17 mouse cellular contexts compared by ENCODE assay signal in genomic region chr6:29523301-29524033, GRCm38 (mm10). TPM values are rescaled to one million over a fixed set of nuclear protein-coding genes. Genes with fewer than 3 reads are reported as not detected.
A peak's percentile ranks its signal among the peaks of the same experiment; 100 is the strongest.
DNase-seq lines count a peak whose midpoint lies in the region; ATAC-seq and TF ChIP-seq lines count a peak whose summit lies in the region.
"Had no signal": no experiment of that assay in that cellular context is flagged by ENCODE, and none has a peak within 500 bp of the region (broad histone marks: within the 10 kb centered on the region; RNA-seq: fewer than 3 reads in every experiment).

No protein-coding gene starts in this region.

- H3K27me3 ChIP-seq in heart, postnatal 0 days (ENCODE audit: control insufficient read depth, insufficient read depth, low read length): peaks cover 23% of the 10 kb centered on the region
- H3K27me3 ChIP-seq in intestine, embryonic 16.5 days (replicated peaks; ENCODE audit: control insufficient read depth, insufficient read depth, low read length): peaks cover 15% of the 10 kb centered on the region
- H3K27me3 ChIP-seq in stomach, embryonic 15.5 days (replicated peaks): peaks cover 16% of the 10 kb centered on the region

- no peak for ATAC-seq in heart, postnatal 0 days (ENCODE audit: insufficient read depth, low read depth)
- ATAC-seq in intestine, embryonic 16.5 days: no peak
- ATAC-seq in stomach, embryonic 15.5 days (ENCODE audit: insufficient read depth, low FRiP score, low read depth): no peak

- H3K9ac ChIP-seq in heart, postnatal 0 days (replicated peaks; ENCODE audit: low read depth, low read length): no peak overlapping the region
- H3K9ac ChIP-seq in intestine, embryonic 16.5 days (ENCODE audit: low read depth, low read length): no peak overlapping the region
- H3K9ac ChIP-seq in stomach, embryonic 15.5 days: no peak overlapping the region
- H3K9ac ChIP-seq: forebrain, embryonic 12.5 days; hindbrain, embryonic 12.5 days had no signal

- H3K36me3 ChIP-seq in heart, postnatal 0 days (replicated peaks; ENCODE audit: control insufficient read depth, insufficient read depth, low read length): no peaks in the 10 kb centered on the region
- H3K36me3 ChIP-seq in intestine, embryonic 16.5 days (ENCODE audit: control insufficient read depth, insufficient read depth, low read length): no peaks in the 10 kb centered on the region
- H3K36me3 ChIP-seq in stomach, embryonic 15.5 days: no peaks in the 10 kb centered on the region
- H3K36me3 ChIP-seq: embryonic facial prominence, embryonic 10.5 days; forebrain, embryonic 12.5 days; hindbrain, embryonic 12.5 days had no signal

- no peaks in the 10 kb centered on the region for H3K4me1 ChIP-seq in heart, postnatal 0 days (ENCODE audit: control insufficient read depth, insufficient read depth)
- peaks cover 28% of the 10 kb centered on the region for H3K4me1 ChIP-seq in intestine, embryonic 16.5 days (ENCODE audit: control insufficient read depth, insufficient read depth, low read length)
- peaks cover 40% of the 10 kb centered on the region for H3K4me1 ChIP-seq in stomach, embryonic 15.5 days

- H3K9me3 ChIP-seq in heart, postnatal 0 days (replicated peaks; ENCODE audit: control insufficient read depth, low read length): no peaks in the 10 kb centered on the region
- no peaks in the 10 kb centered on the region for H3K9me3 ChIP-seq in intestine, embryonic 16.5 days (ENCODE audit: control insufficient read depth, low read length)
- no peaks in the 10 kb centered on the region for H3K9me3 ChIP-seq in stomach, embryonic 15.5 days
- H3K9me3 ChIP-seq: embryonic facial prominence, embryonic 10.5 days; forebrain, embryonic 12.5 days had no signal

- no peak for TF ChIP-seq EP300 in heart, postnatal 0 days (IDR thresholded peaks at IDR 0.05; ENCODE audit: low read depth)

- intact Hi-C loops in heart, postnatal 10 days (cut with DNase I): no loop called here

- TF ChIP-seq CTCF in heart, postnatal 0 days (IDR thresholded peaks at IDR 0.05; ENCODE audit: low read depth): no peak

- no peak overlapping the region for H3K4me3 ChIP-seq in heart, postnatal 0 days (ENCODE audit: low read depth, low read length)
- H3K4me3 ChIP-seq in intestine, embryonic 16.5 days (ENCODE audit: low read length): no peak overlapping the region
- no peak overlapping the region for H3K4me3 ChIP-seq in stomach, embryonic 15.5 days (replicated peaks)
- H3K4me3 ChIP-seq: embryonic facial prominence, embryonic 10.5 days; forebrain, embryonic 12.5 days; hindbrain, embryonic 12.5 days had no signal

- 64% methylated on average over 12 of the region's 12 CpGs for WGBS in heart, postnatal 0 days
- WGBS in intestine, embryonic 16.5 days: 70% methylated on average over 12 of the region's 12 CpGs
- 63% methylated on average over 12 of the region's 12 CpGs for WGBS in stomach, embryonic 15.5 days

- H3K27ac ChIP-seq in heart, postnatal 0 days (ENCODE audit: low read depth): 0 out of 2 replicates have a peak overlapping the region, but pooled peaks have one; percentile 9
- H3K27ac ChIP-seq in intestine, embryonic 16.5 days (ENCODE audit: low read length): peak overlapping the region; percentile 42
- H3K27ac ChIP-seq in stomach, embryonic 15.5 days: peak overlapping the region; percentile 71
- H3K27ac ChIP-seq: embryonic facial prominence, embryonic 10.5 days; forebrain, embryonic 12.5 days; hindbrain, embryonic 12.5 days had no signal

- no peak for DNase-seq in heart, postnatal 0 days (ENCODE audit: low spot score)
- DNase-seq in heart, postnatal 10 days: no peak
- peak; percentile 37 to 46 for DNase-seq in spleen, adult 18-20 months
- no peak for DNase-seq in spleen, postnatal 14 days (ENCODE audit: low spot score in 2 of 2)
- DNase-seq in urinary bladder, postnatal 10 days (ENCODE audit: low spot score): no peak
- DNase-seq in adrenal gland, adult 18-20 months (ENCODE audit: low spot score in 2 of 2): no peak
- DNase-seq: adrenal gland, adult 2 months; cerebellum, adult 11 months; gastrocnemius, postnatal 25 days; thymus, adult 18-20 months had no signal

- H3K4me2 ChIP-seq in heart, postnatal 0 days (ENCODE audit: low read depth, low read length): no peak overlapping the region
- H3K4me2 ChIP-seq in intestine, embryonic 16.5 days (ENCODE audit: low read depth, low read length): no peak overlapping the region
- no peak overlapping the region for H3K4me2 ChIP-seq in stomach, embryonic 15.5 days
- H3K4me2 ChIP-seq: forebrain, embryonic 12.5 days; hindbrain, embryonic 12.5 days had no signal

RNA-seq across cellular contexts. Expression of gene Irf5, which starts 3.0 kb away (rescaled TPM):
- total RNA-seq in heart, postnatal 0 days (2014; rRNA removed; ENCODE audit: low replicate concordance): 3.5 and 3.6 TPM in 2 replicates
- 2.3 and 2.7 TPM in 2 replicates for polyA plus RNA-seq in heart, postnatal 0 days (2015; fragmentation: Nextera tagmentation; extraction: Ambion mirVana)
- 1 to 10 TPM; 3.4 to 4.7 TPM for total RNA-seq in heart, postnatal 10 days (2021)
- 7.4 and 8.5 TPM in 2 replicates for polyA plus RNA-seq in intestine, embryonic 16.5 days (2015; fragmentation: Nextera tagmentation; extraction: Ambion mirVana)
- polyA plus RNA-seq in stomach, embryonic 15.5 days (2015; fragmentation: Nextera tagmentation; extraction: Ambion mirVana): 8.9 and 11.1 TPM in 2 replicates
- total RNA-seq in adrenal gland, adult 18-20 months (2021): 1 to 10 TPM; 7.3 to 8.6 TPM

RNA-seq across cellular contexts. Expression of gene Kcp, which starts 15.7 kb away (rescaled TPM):
- 6.2 and 17.9 TPM in 2 replicates for total RNA-seq in heart, postnatal 0 days (2014; rRNA removed; ENCODE audit: low replicate concordance)
- 4.2 and 4.7 TPM in 2 replicates for polyA plus RNA-seq in heart, postnatal 0 days (2015; fragmentation: Nextera tagmentation; extraction: Ambion mirVana)
- 10 to 100 TPM; 18.9 to 19.9 TPM for total RNA-seq in heart, postnatal 10 days (2021)
- 10.9 and 12.0 TPM in 2 replicates for polyA plus RNA-seq in intestine, embryonic 16.5 days (2015; fragmentation: Nextera tagmentation; extraction: Ambion mirVana)
- 20.3 and 20.7 TPM in 2 replicates for polyA plus RNA-seq in stomach, embryonic 15.5 days (2015; fragmentation: Nextera tagmentation; extraction: Ambion mirVana)
- 1 to 10 TPM; 2.4 to 7.9 TPM for total RNA-seq in adrenal gland, adult 18-20 months (2021)

RNA-seq across cellular contexts. Expression of gene Atp6v1fnb, which starts 52.2 kb away (rescaled TPM):
- not detected in 2 replicates for total RNA-seq in heart, postnatal 0 days (2014; rRNA removed; ENCODE audit: low replicate concordance)
- not detected in 2 replicates for polyA plus RNA-seq in heart, postnatal 0 days (2015; fragmentation: Nextera tagmentation; extraction: Ambion mirVana)
- not detected for total RNA-seq in heart, postnatal 10 days (2021)
- 0.38 TPM in 1 of 2 replicates, not detected in the other for polyA plus RNA-seq in intestine, embryonic 16.5 days (2015; fragmentation: Nextera tagmentation; extraction: Ambion mirVana)
- 0.24 TPM in 1 of 2 replicates, not detected in the other for polyA plus RNA-seq in stomach, embryonic 15.5 days (2015; fragmentation: Nextera tagmentation; extraction: Ambion mirVana)
- under 1 TPM in 1 of 2 experiments, not detected in 1; 0.93 TPM for total RNA-seq in adrenal gland, adult 18-20 months (2021)
- total RNA-seq: gastrocnemius, postnatal 25 days had no signal
- polyA plus RNA-seq: adrenal gland, adult 2 months; embryonic facial prominence, embryonic 10.5 days; hindbrain, embryonic 12.5 days; limb, embryonic 14.5 days; neural tube, embryonic 11.5 days had no signal

RNA-seq across cellular contexts. Expression of gene Atp6v1f, which starts 55.9 kb away (rescaled TPM):
- total RNA-seq in heart, postnatal 0 days (2014; rRNA removed; ENCODE audit: low replicate concordance): 162 and 247 TPM in 2 replicates
- polyA plus RNA-seq in heart, postnatal 0 days (2015; fragmentation: Nextera tagmentation; extraction: Ambion mirVana): 228 and 238 TPM in 2 replicates
- 100 to 1,000 TPM; 118 to 124 TPM for total RNA-seq in heart, postnatal 10 days (2021)
- polyA plus RNA-seq in intestine, embryonic 16.5 days (2015; fragmentation: Nextera tagmentation; extraction: Ambion mirVana): 358 and 362 TPM in 2 replicates
- polyA plus RNA-seq in stomach, embryonic 15.5 days (2015; fragmentation: Nextera tagmentation; extraction: Ambion mirVana): 244 and 256 TPM in 2 replicates
- 100 to 1,000 TPM; 231 to 238 TPM for total RNA-seq in adrenal gland, adult 18-20 months (2021)

Comparison
In these comparisons a context has a peak if more than half of its experiments do, and no peak if none do; other contexts are left out.
1. DNase-seq: peak in spleen, adult 18-20 months (2 of 2); none in heart, postnatal 0 days (single experiment), heart, postnatal 10 days (0 of 2), spleen, postnatal 14 days (0 of 2), urinary bladder, postnatal 10 days (single experiment) and adrenal gland, adult 18-20 months (0 of 2).
2. H3K27ac ChIP-seq: peak in every context shown above with its lines; median percentile 71 in stomach, embryonic 15.5 days; 42 in intestine, embryonic 16.5 days; 9 in heart, postnatal 0 days.